Mouse (Mus musculus) testis, adult 2 months (tissue): ENCODE results near the gene Abca9. TPM values are rescaled to one million over a fixed set of nuclear protein-coding genes. Genes with fewer than 3 reads are reported as not detected.

ENCODE experiments used
- H3K27ac ChIP-seq: fragments of 200-500 bp; 2 replicates; pipeline ENCODE4 v1.5.1; 2012; ENCODE audit warnings: low read depth, low read length; ENCODE audit not compliant: control insufficient read depth, insufficient read depth
- H3K27me3 ChIP-seq: fragments of 200-500 bp; 2 replicates; pipeline ENCODE4 v1.6.1; 2012; ENCODE audit warnings: mild to moderate bottlenecking, low read length, moderate library complexity; ENCODE audit not compliant: control insufficient read depth, insufficient read depth
- H3K36me3 ChIP-seq: fragments of 200-500 bp; 2 replicates; pipeline ENCODE4 v1.6.1; 2012; ENCODE audit warnings: mild to moderate bottlenecking, low read length; ENCODE audit not compliant: control insufficient read depth, insufficient read depth
- H3K4me1 ChIP-seq: fragments of 200-500 bp; 2 replicates; pipeline ENCODE4 v1.6.1; 2012; ENCODE audit warnings: low read length; ENCODE audit not compliant: control insufficient read depth, insufficient read depth
- H3K4me3 ChIP-seq: fragments of 200-500 bp; 2 replicates; pipeline ENCODE4 v1.5.1; 2012; ENCODE audit warnings: low read depth, mild to moderate bottlenecking, low read length, moderate library complexity, mixed read lengths; ENCODE audit not compliant: control insufficient read depth
- CTCF ChIP-seq: fragments of 200-500 bp; IDR thresholded peaks from 2 replicates; pipeline ENCODE4 v1.5.1; 2012; ENCODE audit warnings: low read depth, mild to moderate bottlenecking, inconsistent platforms, low read length, moderate library complexity; ENCODE audit not compliant: control insufficient read depth, insufficient read depth, insufficient replicate concordance
- POLR2A ChIP-seq: fragments of 200-500 bp; IDR thresholded peaks from 2 replicates; pipeline ENCODE4 v1.6.1; 2012; ENCODE audit warnings: low read depth, mild to moderate bottlenecking, inconsistent platforms, low read length, moderate library complexity; ENCODE audit not compliant: control insufficient read depth
- polyA plus RNA-seq: library from polyadenylated mRNA; depleted of rRNA; stranded (reverse); fragments of >200 nt; gene quantifications from 2 replicates; pipeline ENCODE4 v1.2.3, GENCODE M21; 2012; rRNA removed

Gene Abca9
- polyA plus RNA-seq, 1 experiment: 4.2 TPM

DNA sequence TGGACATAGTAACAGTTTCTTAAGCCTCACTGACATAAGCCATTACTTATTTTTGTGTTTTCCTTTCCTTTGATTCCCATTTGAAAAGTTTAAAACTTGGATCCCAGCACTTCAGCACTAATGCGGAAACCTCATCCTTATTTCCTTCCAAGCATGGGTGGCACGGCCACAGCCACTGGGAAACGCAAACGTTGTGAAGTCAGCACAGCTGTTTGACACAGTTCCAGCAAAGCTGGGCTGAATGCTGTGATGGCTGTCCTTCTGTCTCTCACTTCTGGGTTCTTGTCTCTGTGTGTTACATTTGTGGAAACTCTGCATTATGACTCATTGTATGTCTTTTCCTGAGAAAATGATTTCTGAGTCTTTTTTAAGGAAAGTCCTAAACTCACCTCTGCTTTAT lies 107.0 kb downstream of the Abca9 start:
- no peak for TF ChIP-seq CTCF
- TF ChIP-seq POLR2A: no peak
- Histone ChIP-seq H3K4me3 (no peak overlapping the region), H3K27ac (no peak overlapping the region), H3K4me1 (no peaks in the 10 kb centered on the region), H3K27me3 (no peaks in the 10 kb centered on the region), H3K36me3 (no peaks in the 10 kb centered on the region)

DNA sequence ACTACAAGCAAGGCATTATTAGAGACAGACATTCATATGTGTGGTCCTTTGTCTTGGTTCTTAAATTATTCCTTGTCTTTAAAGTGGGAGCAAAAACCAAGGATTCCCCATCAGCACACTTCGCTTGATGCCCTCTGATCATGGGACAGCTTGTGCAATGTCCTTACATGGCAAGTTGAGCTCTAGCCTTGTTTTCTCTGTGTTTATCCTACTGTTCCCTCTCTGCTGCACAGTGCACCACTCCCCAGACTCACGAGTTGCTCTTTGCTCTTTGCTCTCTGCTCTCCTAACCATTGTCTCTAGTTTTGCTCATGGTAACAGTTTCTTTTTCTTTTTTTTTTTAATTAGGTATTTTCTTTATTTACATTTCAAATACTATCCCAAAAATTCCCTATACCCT lies 107.9 kb downstream of the Abca9 start:
- Histone ChIP-seq H3K4me3 (no peak overlapping the region), H3K27me3 (no peaks in the 10 kb centered on the region), H3K36me3 (no peaks in the 10 kb centered on the region), H3K27ac (no peak overlapping the region), H3K4me1 (no peaks in the 10 kb centered on the region)
- TF ChIP-seq POLR2A (no peak), CTCF (no peak)

DNA sequence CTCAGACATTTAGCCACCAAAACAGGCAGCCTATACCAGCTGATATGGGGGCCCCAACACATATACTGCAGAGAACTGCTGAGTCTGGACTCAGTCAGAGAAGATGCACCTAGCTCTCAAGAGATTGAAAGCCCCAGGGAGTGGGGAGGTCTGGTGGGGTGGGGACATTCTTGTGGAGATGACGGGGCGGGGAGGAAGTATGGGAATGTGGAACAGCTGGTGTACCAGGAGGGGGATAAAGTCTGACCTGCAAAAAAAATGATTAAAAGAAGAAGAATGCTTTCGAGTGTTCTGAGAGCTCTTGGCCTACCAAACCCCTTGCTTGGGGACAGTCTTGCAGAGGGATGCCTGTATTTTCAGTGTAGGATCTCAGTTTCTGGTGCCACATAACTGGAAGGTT lies 114.3 kb downstream of the Abca9 start:
- Histone ChIP-seq H3K4me1 (no peaks in the 10 kb centered on the region), H3K4me3 (no peak overlapping the region), H3K27me3 (no peaks in the 10 kb centered on the region), H3K27ac (no peak overlapping the region), H3K36me3 (no peaks in the 10 kb centered on the region)
- no peak for TF ChIP-seq POLR2A
- no peak for TF ChIP-seq CTCF

Other genes starting within 250 kb of the Abca9 start
- 0.16 and 0.20 TPM in 2 replicates for gene Abca8b, start 172.4 kb downstream of the Abca9 start, polyA plus RNA-seq
- gene Abca8a, start 72.2 kb downstream of the Abca9 start, polyA plus RNA-seq: 1.6 and 2.7 TPM in 2 replicates
- 0.36 and 0.51 TPM in 2 replicates for gene Abca6, start 83.6 kb upstream of the Abca9 start, polyA plus RNA-seq
- 3.4 and 5.1 TPM in 2 replicates for gene Abca5, start 169.5 kb upstream of the Abca9 start, polyA plus RNA-seq
- 0.49 and 0.68 TPM in 2 replicates for gene Map2k6, start 230.9 kb upstream of the Abca9 start, polyA plus RNA-seq